Mouse (Mus musculus) liver, postnatal 0 days (tissue): ENCODE data around the gene Mfsd12.
A peak's percentile ranks its signal among the peaks of the same experiment; 100 is the strongest.

Experiments
- CTCF ChIP-seq: sonication (generic); IDR thresholded peaks from 2 replicates; pipeline ENCODE4 v1.5.1; 2016; ENCODE audit warnings: antibody characterized with exemption, low read depth
- EP300 ChIP-seq: IDR thresholded peaks from 2 replicates; pipeline ENCODE4 v1.6.1; 2016; ENCODE audit warnings: antibody characterized with exemption, low read depth, mild to moderate bottlenecking

DNA sequence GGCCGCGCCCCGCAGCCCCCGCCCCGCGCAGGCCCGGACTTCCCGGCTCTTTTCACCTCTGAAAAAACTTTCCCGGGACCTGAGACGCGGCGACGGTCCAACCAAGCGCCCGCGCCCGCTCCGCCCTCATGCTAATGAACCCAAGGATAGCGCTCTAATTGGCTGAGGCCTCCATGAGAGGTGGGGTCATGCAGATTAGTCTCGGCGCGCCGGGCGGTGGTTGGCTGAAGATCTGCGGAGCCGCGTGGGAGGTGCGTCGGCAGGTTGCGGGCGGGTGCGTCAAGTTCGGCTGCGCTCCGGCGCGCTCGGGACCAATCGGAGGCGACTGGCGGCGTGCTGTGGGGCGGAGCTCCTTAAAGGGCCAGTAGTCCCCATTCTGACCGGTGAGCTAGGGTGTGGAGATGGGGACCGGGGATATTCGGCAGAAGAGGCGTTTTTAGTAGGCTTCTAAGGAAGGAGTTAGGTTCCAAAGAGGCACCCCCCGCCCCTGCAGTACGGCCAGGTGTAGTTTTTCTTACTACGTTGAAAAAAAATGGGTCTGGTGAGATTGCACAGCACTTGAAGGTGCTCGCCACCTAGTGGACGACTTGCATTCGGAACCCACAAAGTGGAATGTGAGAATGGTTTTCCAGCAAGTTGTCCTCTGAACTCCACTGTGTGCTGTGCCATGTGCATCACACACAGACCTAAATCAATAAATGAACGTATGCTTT lies 6.8 kb upstream of the Mfsd12 start, which contains the start of gene Hmg20b:
- TF ChIP-seq CTCF (peak; percentile 95), EP300 (peak; percentile 11; the same call in 1 of the 2 replicates)
